In the genomic region with DNA sequence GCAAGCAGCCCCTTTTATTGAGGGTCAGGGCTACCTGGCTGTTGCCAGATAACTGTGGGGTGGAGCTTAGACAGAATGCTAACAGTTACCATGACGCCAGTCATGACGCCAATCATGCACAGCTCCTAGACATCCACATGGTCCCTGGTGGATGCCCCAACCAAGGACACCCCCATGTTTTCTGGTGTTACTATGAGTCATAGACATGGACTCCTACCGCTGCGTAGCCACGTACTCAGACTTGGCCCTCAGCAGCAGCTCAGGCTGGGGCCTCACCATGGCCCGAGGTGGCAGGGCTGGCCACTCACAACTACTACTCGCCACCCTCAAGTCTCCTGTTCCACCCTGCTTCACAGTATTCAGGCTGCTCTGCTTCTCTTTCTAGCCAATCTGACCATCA, we compare ENCODE assay signal across 19 mouse cellular contexts. TPM values are rescaled to one million over a fixed set of nuclear protein-coding genes. Genes with fewer than 3 reads are reported as not detected.
DNase-seq lines count a peak whose midpoint lies in the region; ATAC-seq lines count a peak whose summit lies in the region.
"Had no signal": no experiment of that assay in that cellular context is flagged by ENCODE, and none has a peak within 500 bp of the region (broad histone marks: within the 10 kb centered on the region; RNA-seq: fewer than 3 reads in every experiment).

No protein-coding gene starts in this region.

- peak; percentile 21; the same call in 1 of the 2 replicates for ATAC-seq in heart, embryonic 14.5 days (ENCODE audit: insufficient number of reproducible peaks, insufficient read depth, low FRiP score, low read depth)
- ATAC-seq in midbrain, embryonic 14.5 days (ENCODE audit: low FRiP score, low TSS enrichment) = 0 out of 2 replicates have a peak, but pooled peaks have one; percentile 46
- no peak for ATAC-seq in midbrain, embryonic 16.5 days
- ATAC-seq: forebrain, embryonic 13.5 days; forebrain, embryonic 15.5 days; forebrain, postnatal 0 days had no signal

- no peak overlapping the region for H3K27ac ChIP-seq in heart, embryonic 14.5 days (replicated peaks in 1 of 2; ENCODE audit: control insufficient read depth in 1 of 2, insufficient read depth in 1 of 2, low read depth in 2 of 2, low read length in 2 of 2)
- H3K27ac ChIP-seq in midbrain, embryonic 14.5 days (replicated peaks; ENCODE audit: low read depth, low read length) = no peak overlapping the region
- H3K27ac ChIP-seq in midbrain, embryonic 16.5 days (ENCODE audit: low read length) = no peak overlapping the region
- H3K27ac ChIP-seq: embryonic facial prominence, embryonic 10.5 days; embryonic facial prominence, embryonic 12.5 days; forebrain, embryonic 13.5 days; forebrain, embryonic 15.5 days had no signal

- no peaks in the 10 kb centered on the region for H3K36me3 ChIP-seq in heart, embryonic 14.5 days (ENCODE audit: control insufficient read depth, insufficient read depth, low read length)
- no peaks in the 10 kb centered on the region for H3K36me3 ChIP-seq in midbrain, embryonic 14.5 days (ENCODE audit: control insufficient read depth, insufficient read depth, low read length)
- no peaks in the 10 kb centered on the region for H3K36me3 ChIP-seq in midbrain, embryonic 16.5 days (ENCODE audit: control insufficient read depth, insufficient read depth, low read length)
- H3K36me3 ChIP-seq: embryonic facial prominence, embryonic 10.5 days; embryonic facial prominence, embryonic 12.5 days; forebrain, embryonic 15.5 days had no signal

- DNase-seq in heart, postnatal 4 days = no peak
- no peak for DNase-seq in midbrain, embryonic 14.5 days
- no peak for DNase-seq in neural tube, embryonic 10.5 days (ENCODE audit: extremely low spot score, low spot score)
- DNase-seq: adrenal gland, adult 2 months; adrenal gland, postnatal 10 days; adrenal gland, postnatal 25 days; cerebellum, adult 11-12 months; cerebellum, adult 2 months; cerebellum, adult 9-10 months; cerebellum, postnatal 10 days; cerebellum, postnatal 25 days; forebrain, postnatal 0 days had no signal

- H3K4me2 ChIP-seq in heart, embryonic 14.5 days (ENCODE audit: low read length) = no peak overlapping the region
- H3K4me2 ChIP-seq in midbrain, embryonic 14.5 days (ENCODE audit: low read length) = no peak overlapping the region
- H3K4me2 ChIP-seq in midbrain, embryonic 16.5 days (ENCODE audit: low read length) = no peak overlapping the region
- H3K4me2 ChIP-seq: embryonic facial prominence, embryonic 12.5 days; forebrain, embryonic 13.5 days; forebrain, embryonic 15.5 days had no signal

- H3K9me3 ChIP-seq in heart, embryonic 14.5 days (ENCODE audit: control insufficient read depth, low read length) = no peaks in the 10 kb centered on the region
- no peaks in the 10 kb centered on the region for H3K9me3 ChIP-seq in midbrain, embryonic 14.5 days (ENCODE audit: control insufficient read depth, low read length)
- H3K9me3 ChIP-seq in midbrain, embryonic 16.5 days (replicated peaks; ENCODE audit: control insufficient read depth, low read length, poor library complexity, severe bottlenecking) = no peaks in the 10 kb centered on the region
- H3K9me3 ChIP-seq: embryonic facial prominence, embryonic 10.5 days; embryonic facial prominence, embryonic 12.5 days; forebrain, embryonic 13.5 days; forebrain, embryonic 15.5 days had no signal

- WGBS in heart, embryonic 14.5 days = 91% methylated on average over 7 of the region's 7 CpGs
- WGBS in midbrain, embryonic 14.5 days = 92% methylated on average over 7 of the region's 7 CpGs
- WGBS in midbrain, embryonic 16.5 days = 96% methylated on average over 7 of the region's 7 CpGs

- H3K4me3 ChIP-seq in heart, embryonic 14.5 days (ENCODE audit: control insufficient read depth in 1 of 2, insufficient read depth in 1 of 2, low read depth in 1 of 2, low read length in 2 of 2) = no peak overlapping the region
- H3K4me3 ChIP-seq in midbrain, embryonic 14.5 days (replicated peaks; ENCODE audit: low read depth, low read length) = no peak overlapping the region
- H3K4me3 ChIP-seq in midbrain, embryonic 16.5 days (ENCODE audit: low read depth, low read length) = no peak overlapping the region
- H3K4me3 ChIP-seq: embryonic facial prominence, embryonic 10.5 days; embryonic facial prominence, embryonic 12.5 days; forebrain, embryonic 13.5 days; forebrain, embryonic 15.5 days had no signal

- H3K9ac ChIP-seq in heart, embryonic 14.5 days (ENCODE audit: low read length) = no peak overlapping the region
- H3K9ac ChIP-seq in midbrain, embryonic 14.5 days (replicated peaks; ENCODE audit: low read length) = no peak overlapping the region
- H3K9ac ChIP-seq in midbrain, embryonic 16.5 days (ENCODE audit: low read depth, low read length) = no peak overlapping the region
- H3K9ac ChIP-seq: embryonic facial prominence, embryonic 12.5 days; forebrain, embryonic 13.5 days; forebrain, embryonic 15.5 days; forebrain, postnatal 0 days had no signal

- no peaks in the 10 kb centered on the region for H3K27me3 ChIP-seq in heart, embryonic 14.5 days (ENCODE audit: control insufficient read depth, insufficient read depth, low read length)
- no peaks in the 10 kb centered on the region for H3K27me3 ChIP-seq in midbrain, embryonic 14.5 days (ENCODE audit: control insufficient read depth, insufficient read depth, low read length)
- H3K27me3 ChIP-seq in midbrain, embryonic 16.5 days (ENCODE audit: control insufficient read depth, insufficient read depth, low read depth, low read length) = no peaks in the 10 kb centered on the region
- H3K27me3 ChIP-seq: embryonic facial prominence, embryonic 12.5 days; forebrain, embryonic 13.5 days; forebrain, embryonic 15.5 days had no signal

- H3K4me1 ChIP-seq in heart, embryonic 14.5 days (ENCODE audit: control insufficient read depth in 2 of 2, insufficient read depth in 2 of 2, low read length in 2 of 2) = no peaks in the 10 kb centered on the region
- H3K4me1 ChIP-seq in midbrain, embryonic 14.5 days (ENCODE audit: control insufficient read depth, insufficient read depth, low read length) = no peaks in the 10 kb centered on the region
- H3K4me1 ChIP-seq in midbrain, embryonic 16.5 days (ENCODE audit: control insufficient read depth, insufficient read depth, low read length) = no peaks in the 10 kb centered on the region
- H3K4me1 ChIP-seq: embryonic facial prominence, embryonic 10.5 days; embryonic facial prominence, embryonic 12.5 days; forebrain, embryonic 13.5 days; forebrain, embryonic 15.5 days had no signal

RNA-seq across cellular contexts. Expression of gene Npr3, which starts 44.1 kb away (rescaled TPM):
- polyA plus RNA-seq in heart, embryonic 14.5 days (2014; fragmentation: Nextera tagmentation; extraction: Ambion mirVana) = 12.6 and 13.7 TPM in 2 replicates
- 10 to 100 TPM; 39.6 to 45.7 TPM for total RNA-seq in heart, postnatal 4 days (2021)
- 0.34 and 1.1 TPM in 2 replicates for polyA plus RNA-seq in midbrain, embryonic 14.5 days (2014; fragmentation: Nextera tagmentation; extraction: Ambion mirVana)
- polyA plus RNA-seq in midbrain, embryonic 16.5 days (2015; fragmentation: Nextera tagmentation; extraction: Ambion mirVana) = 0.61 and 0.78 TPM in 2 replicates
- total RNA-seq: MEL had no signal

RNA-seq across cellular contexts. Expression of gene Sub1, which starts 45.6 kb away (rescaled TPM):
- 515 and 520 TPM in 2 replicates for polyA plus RNA-seq in heart, embryonic 14.5 days (2014; fragmentation: Nextera tagmentation; extraction: Ambion mirVana)
- 100 to 1,000 TPM; 183 to 198 TPM for total RNA-seq in heart, postnatal 4 days (2021)
- polyA plus RNA-seq in midbrain, embryonic 14.5 days (2014; fragmentation: Nextera tagmentation; extraction: Ambion mirVana) = 527 and 572 TPM in 2 replicates
- 563 and 582 TPM in 2 replicates for polyA plus RNA-seq in midbrain, embryonic 16.5 days (2015; fragmentation: Nextera tagmentation; extraction: Ambion mirVana)
